Mouse (Mus musculus): ENCODE measurements around the gene Irf9. TPM values are rescaled to one million over a fixed set of nuclear protein-coding genes. Genes with fewer than 3 reads are reported as not detected.

Irf9 gene
- polyA plus RNA-seq, 2 experiments: 9.8 to 21.0 TPM

DNA sequence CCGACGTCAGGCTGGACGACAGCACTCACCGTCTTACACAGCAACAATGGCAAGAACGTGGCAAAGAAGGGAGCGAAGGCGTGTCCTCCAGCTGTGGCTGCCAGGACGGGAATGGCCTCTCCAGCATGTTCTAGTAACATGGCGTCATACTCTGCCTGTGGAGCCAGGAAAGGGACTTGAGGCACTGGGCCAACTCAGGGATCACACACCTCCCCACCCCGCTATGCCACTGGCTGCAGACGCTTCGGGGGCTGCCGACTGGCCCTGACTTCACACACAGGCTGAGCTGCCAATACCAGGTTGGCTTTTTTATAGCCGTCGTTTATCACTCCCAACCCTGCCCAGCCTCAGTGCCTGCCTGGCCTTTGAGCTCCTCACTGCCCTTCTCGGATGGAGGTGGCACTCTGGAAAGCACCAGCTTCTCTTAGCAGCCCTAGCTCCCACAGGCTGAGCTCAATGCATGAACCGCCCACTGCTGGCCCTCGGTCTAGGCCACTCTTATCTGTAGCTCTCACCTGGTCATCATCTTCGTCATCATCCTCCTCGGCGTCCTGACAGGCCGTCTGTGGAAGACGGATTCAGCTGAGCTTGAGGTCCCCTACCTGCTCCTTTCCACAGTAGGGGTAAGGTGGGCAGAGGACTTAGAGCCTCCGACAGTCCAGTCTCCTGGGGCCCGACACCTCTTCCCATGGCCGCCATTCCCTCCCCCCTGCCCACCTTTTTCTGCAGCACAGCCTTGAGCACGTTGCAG lies 24.9 kb downstream of the Irf9 start:
- Histone ChIP-seq H3K4me3 (replicated peaks; ENCODE audit: low read length) (no peak overlapping the region), H3K27me3 (ENCODE audit: control insufficient read depth, insufficient read depth, low read length) (no peaks in the 10 kb centered on the region), H3K9ac (ENCODE audit: low read depth, low read length, severe bottlenecking) (no peak overlapping the region), H3K27ac (replicated peaks; ENCODE audit: low read depth, low read length) (no peak overlapping the region), H3K4me2 (replicated peaks; ENCODE audit: low read depth, low read length, severe bottlenecking) (no peak overlapping the region), H3K4me1 (ENCODE audit: control insufficient read depth, insufficient read depth, low read length) (no peaks in the 10 kb centered on the region), H3K36me3 (ENCODE audit: control insufficient read depth, insufficient read depth, low read length) (peaks cover 96% of the 10 kb centered on the region), H3K9me3 (ENCODE audit: control insufficient read depth, low read length) (no peaks in the 10 kb centered on the region)
- no peak for DNase-seq (ENCODE audit: low spot score)
- no peak for ATAC-seq (ENCODE audit: low FRiP score, low read depth)
- no peak for TF ChIP-seq POLR2A (IDR thresholded peaks at IDR 0.05; ENCODE audit: borderline replicate concordance, extremely low read depth, insufficient read depth, insufficient read length)
- WGBS: 79% methylated on average over 27 of the region's 27 CpGs

DNA sequence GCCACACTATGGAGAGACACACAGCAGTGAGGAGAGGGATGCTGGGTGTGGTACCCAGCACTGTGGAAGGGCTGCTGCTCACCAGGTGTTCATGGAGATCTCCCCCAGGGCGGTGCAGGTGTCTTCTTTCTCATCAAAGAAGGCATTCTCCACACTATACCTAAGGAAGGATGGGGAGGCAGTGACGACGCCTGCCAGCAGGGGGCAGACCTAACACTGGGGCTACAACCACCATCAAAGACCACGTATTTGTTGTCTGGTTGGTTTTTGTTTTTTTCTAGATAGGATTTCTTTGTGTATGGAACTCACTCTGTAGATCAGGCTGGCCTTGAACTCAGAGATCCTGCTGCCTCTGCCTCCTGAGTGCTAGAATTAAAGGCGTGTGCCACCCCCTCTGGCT lies 25.9 kb downstream of the Irf9 start:
- Histone ChIP-seq H3K27ac (replicated peaks; ENCODE audit: low read depth, low read length) (no peak overlapping the region), H3K4me1 (ENCODE audit: control insufficient read depth, insufficient read depth, low read length) (no peaks in the 10 kb centered on the region; the same call in 1 of the 2 replicates), H3K4me2 (replicated peaks; ENCODE audit: low read depth, low read length, severe bottlenecking) (no peak overlapping the region), H3K9ac (ENCODE audit: low read depth, low read length, severe bottlenecking) (no peak overlapping the region), H3K4me3 (replicated peaks; ENCODE audit: low read length) (no peak overlapping the region), H3K36me3 (ENCODE audit: control insufficient read depth, insufficient read depth, low read length) (peaks cover 98% of the 10 kb centered on the region), H3K27me3 (ENCODE audit: control insufficient read depth, insufficient read depth, low read length) (no peaks in the 10 kb centered on the region), H3K9me3 (ENCODE audit: control insufficient read depth, low read length) (no peaks in the 10 kb centered on the region)
- no peak for DNase-seq (ENCODE audit: low spot score)
- 57% methylated on average over 5 of the region's 5 CpGs for WGBS
- TF ChIP-seq POLR2A (IDR thresholded peaks at IDR 0.05; ENCODE audit: borderline replicate concordance, extremely low read depth, insufficient read depth, insufficient read length): no peak
- no peak for ATAC-seq (ENCODE audit: low FRiP score, low read depth)

DNA sequence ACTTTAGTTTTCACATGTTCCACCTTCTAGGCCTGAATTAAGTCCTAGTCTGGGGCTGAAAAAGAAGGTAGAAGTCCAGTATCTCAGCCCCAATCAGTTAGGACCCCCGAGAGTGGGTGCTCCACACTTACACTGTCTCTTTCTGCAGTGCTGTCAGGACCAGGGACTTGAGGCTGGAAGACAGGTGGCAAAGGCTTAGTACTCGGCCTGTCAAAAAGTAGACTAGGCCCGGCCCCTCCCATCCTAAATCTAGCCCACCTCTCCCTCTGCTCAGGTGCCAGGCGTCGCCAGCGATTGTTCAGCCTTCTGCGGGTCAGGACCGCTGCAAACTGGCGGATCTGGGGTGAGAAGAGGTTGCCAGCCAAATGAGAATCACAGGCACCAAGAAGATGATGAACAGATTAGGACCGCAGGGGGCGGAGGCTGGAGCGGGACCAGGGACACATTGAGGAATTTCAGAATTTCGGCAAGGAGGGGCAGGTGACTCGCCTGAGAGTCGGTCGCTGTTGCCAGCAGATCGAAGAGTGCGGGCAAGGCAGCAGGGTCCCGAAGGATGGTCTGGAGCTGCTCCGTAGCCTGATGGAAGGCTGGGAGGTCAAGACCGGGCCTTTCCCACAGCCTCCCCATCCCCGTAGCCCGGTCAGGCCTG lies 31.6 kb downstream of the Irf9 start:
- peaks cover 3% of the 10 kb centered on the region; the same call in 1 of the 2 replicates for H3K4me1 ChIP-seq (ENCODE audit: control insufficient read depth, insufficient read depth, low read length)
- peak overlapping the region; percentile 88 for H3K4me2 ChIP-seq (replicated peaks; ENCODE audit: low read depth, low read length, severe bottlenecking)
- no peaks in the 10 kb centered on the region for H3K27me3 ChIP-seq (ENCODE audit: control insufficient read depth, insufficient read depth, low read length)
- H3K9ac ChIP-seq (ENCODE audit: low read depth, low read length, severe bottlenecking): peak overlapping the region; percentile 76
- peaks cover 75% of the 10 kb centered on the region for H3K36me3 ChIP-seq (ENCODE audit: control insufficient read depth, insufficient read depth, low read length)
- no peak for DNase-seq (ENCODE audit: low spot score)
- no peaks in the 10 kb centered on the region for H3K9me3 ChIP-seq (ENCODE audit: control insufficient read depth, low read length)
- peak; percentile 45 for ATAC-seq (ENCODE audit: low FRiP score, low read depth)
- H3K27ac ChIP-seq (replicated peaks; ENCODE audit: low read depth, low read length): peak overlapping the region; percentile 67
- TF ChIP-seq POLR2A (IDR thresholded peaks at IDR 0.05; ENCODE audit: borderline replicate concordance, extremely low read depth, insufficient read depth, insufficient read length): 0 out of 2 replicates have a peak, but pooled peaks have one; percentile 15
- 5% methylated on average over 23 of the region's 23 CpGs for WGBS
- peak overlapping the region; percentile 77 for H3K4me3 ChIP-seq (replicated peaks; ENCODE audit: low read length)

DNA sequence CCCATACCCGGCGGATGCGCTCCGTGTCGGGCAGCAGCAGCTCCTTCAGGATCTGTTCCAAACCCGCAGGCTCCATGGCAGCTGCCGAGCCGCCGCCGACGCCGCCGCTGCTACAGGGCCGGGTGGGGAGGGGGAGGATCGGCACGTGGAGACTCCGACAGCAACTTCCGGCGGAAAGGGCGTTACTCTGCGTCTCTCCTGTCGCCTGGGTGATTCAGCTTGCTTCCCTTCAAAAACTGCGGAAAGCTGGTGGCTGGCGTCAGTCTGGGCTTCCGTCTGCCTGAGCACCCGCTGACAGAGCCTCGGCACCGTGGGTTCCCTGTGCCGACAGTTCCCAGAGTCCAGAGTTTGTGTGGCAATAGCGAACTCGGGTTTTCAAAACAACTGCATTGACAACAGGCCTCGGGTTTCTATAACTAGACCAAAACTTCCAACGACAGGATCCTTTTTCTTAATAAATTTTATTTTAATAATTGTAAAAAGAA lies 32.2 kb downstream of the Irf9 start, which contains the start of gene Ipo4:
Gene Ipo4, minus strand, starts transcription at position 435 of the 485 bp plus-strand sequence.
- Histone ChIP-seq H3K27me3 (ENCODE audit: control insufficient read depth, insufficient read depth, low read length) (no peaks in the 10 kb centered on the region), H3K9ac (ENCODE audit: low read depth, low read length, severe bottlenecking) (peak within 1 kb of the TSS; percentile 76), H3K9me3 (ENCODE audit: control insufficient read depth, low read length) (no peaks in the 10 kb centered on the region), H3K4me1 (ENCODE audit: control insufficient read depth, insufficient read depth, low read length) (peaks cover 3% of the 10 kb centered on the region; the same call in 1 of the 2 replicates), H3K36me3 (ENCODE audit: control insufficient read depth, insufficient read depth, low read length) (peaks cover 75% of the 10 kb centered on the region), H3K4me3 (replicated peaks; ENCODE audit: low read length) (peak within 1 kb of the TSS; percentile 77), H3K4me2 (replicated peaks; ENCODE audit: low read depth, low read length, severe bottlenecking) (peak within 1 kb of the TSS; percentile 88), H3K27ac (replicated peaks; ENCODE audit: low read depth, low read length) (peak within 1 kb of the TSS; percentile 67)
- DNase-seq (ENCODE audit: low spot score): peak; percentile 94
- peak; percentile 87 for ATAC-seq (ENCODE audit: low FRiP score, low read depth)
- no peak for TF ChIP-seq POLR2A (IDR thresholded peaks at IDR 0.05; ENCODE audit: borderline replicate concordance, extremely low read depth, insufficient read depth, insufficient read length)
- 2% methylated on average over 28 of the region's 33 CpGs for WGBS

DNA sequence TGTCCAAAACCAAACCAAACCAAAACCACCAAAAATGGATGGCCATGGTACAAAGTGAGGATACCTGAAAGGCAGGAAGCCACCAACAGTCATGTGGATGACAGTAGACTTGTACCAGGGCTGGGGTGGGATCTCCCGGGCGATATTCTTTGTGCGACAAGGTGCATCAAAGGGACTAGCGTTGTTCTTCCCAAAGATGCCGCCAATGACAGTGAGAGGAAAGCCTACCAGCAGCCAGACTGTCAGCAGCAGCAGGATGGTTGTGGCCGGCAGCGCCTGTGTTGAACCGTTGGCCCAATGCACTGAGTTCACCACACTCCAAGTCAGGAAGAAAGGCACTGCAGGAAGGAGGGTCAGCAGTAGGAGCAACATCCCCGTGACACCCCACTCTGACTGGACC lies 34.4 kb downstream of the Irf9 start, which contains the start of gene Gm49378:
Gene Gm49378, minus strand, starts transcription at position 101 of the 400 bp plus-strand sequence.
- no peak for TF ChIP-seq POLR2A (IDR thresholded peaks at IDR 0.05; ENCODE audit: borderline replicate concordance, extremely low read depth, insufficient read depth, insufficient read length)
- Histone ChIP-seq H3K36me3 (ENCODE audit: control insufficient read depth, insufficient read depth, low read length) (peaks cover 61% of the 10 kb centered on the region), H3K27ac (replicated peaks; ENCODE audit: low read depth, low read length) (no peak within 1 kb of the TSS), H3K9me3 (ENCODE audit: control insufficient read depth, low read length) (no peaks in the 10 kb centered on the region), H3K27me3 (ENCODE audit: control insufficient read depth, insufficient read depth, low read length) (no peaks in the 10 kb centered on the region), H3K4me1 (ENCODE audit: control insufficient read depth, insufficient read depth, low read length) (peaks cover 8% of the 10 kb centered on the region), H3K4me3 (replicated peaks; ENCODE audit: low read length) (no peak within 1 kb of the TSS), H3K9ac (ENCODE audit: low read depth, low read length, severe bottlenecking) (no peak within 1 kb of the TSS), H3K4me2 (replicated peaks; ENCODE audit: low read depth, low read length, severe bottlenecking) (no peak within 1 kb of the TSS)
- 97% methylated on average over 9 of the region's 9 CpGs for WGBS
- DNase-seq (ENCODE audit: low spot score) (no peak), ATAC-seq (ENCODE audit: low FRiP score, low read depth) (no peak)
